Mouse (Mus musculus): Measurements from ENCODE around the gene Rasgef1b. TPM values are rescaled to one million over a fixed set of nuclear protein-coding genes. Genes with fewer than 3 reads are reported as not detected.

Gene Rasgef1b
- polyA plus RNA-seq, 1 experiment, result 13.5 TPM

DNA sequence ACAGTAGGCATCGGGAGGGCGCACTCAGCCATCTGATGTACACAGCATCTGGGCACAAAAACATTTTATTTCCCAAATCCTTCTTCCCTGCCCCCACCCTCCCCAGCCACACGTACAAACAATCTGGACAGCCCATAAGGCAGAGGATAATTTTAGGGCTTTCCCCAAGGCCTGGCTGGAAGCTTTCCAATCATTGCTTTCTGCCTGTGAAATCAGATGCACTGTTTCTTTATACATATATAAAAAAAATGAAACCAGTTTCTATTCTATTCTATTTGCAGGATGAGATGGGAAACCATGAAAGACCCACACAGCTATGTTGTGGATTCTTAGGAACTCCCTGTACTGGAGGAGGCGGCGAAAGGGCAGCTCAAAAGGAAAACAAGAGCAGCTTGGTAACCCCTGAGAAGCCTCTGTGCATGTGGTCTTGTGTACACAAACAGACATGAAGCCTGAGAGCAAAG, 13.6 kb downstream of the Rasgef1b start:
- no peak for DNase-seq
- no peak for TF ChIP-seq CTCF (IDR thresholded peaks at IDR 0.05; ENCODE audit: insufficient read depth, low read length)
- Histone ChIP-seq H3K4me3 (replicated peaks; ENCODE audit: extremely low read depth, low read depth, low read length) (no peak overlapping the region), H3K4me1 (ENCODE audit: control insufficient read depth, insufficient read depth, low read length) (no peaks in the 10 kb centered on the region)
- 62% methylated on average over 5 of the region's 5 CpGs for WGBS

DNA sequence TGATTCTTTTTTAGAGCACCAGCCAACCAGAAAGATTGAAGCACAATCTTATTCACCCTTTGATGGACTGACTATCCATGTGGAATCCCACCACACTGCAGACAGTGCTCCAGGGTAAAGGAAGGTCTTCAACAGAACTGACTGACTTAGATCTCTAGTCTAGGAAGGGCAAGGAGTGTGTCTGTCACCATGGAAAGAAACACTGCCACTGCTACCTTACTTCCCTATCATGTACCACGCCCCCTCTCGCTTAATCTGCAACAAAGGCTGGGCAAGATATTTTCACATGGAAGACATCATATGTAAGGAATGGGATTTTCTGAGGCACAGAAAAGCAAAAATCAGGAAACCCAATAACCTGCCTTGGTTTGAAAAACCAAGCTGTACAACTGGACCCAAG, 16.9 kb downstream of the Rasgef1b start:
- TF ChIP-seq POLR2A (IDR thresholded peaks at IDR 0.05; ENCODE audit: borderline replicate concordance, extremely low read depth, low read depth, low read length) (no peak), CTCF (IDR thresholded peaks at IDR 0.05; ENCODE audit: insufficient read depth, low read length) (no peak)
- Histone ChIP-seq H3K4me3 (replicated peaks; ENCODE audit: extremely low read depth, low read depth, low read length) (no peak overlapping the region), H3K4me1 (ENCODE audit: control insufficient read depth, insufficient read depth, low read length) (no peaks in the 10 kb centered on the region)
- DNase-seq, result no peak
- WGBS, result 94% methylated on average over 2 of the region's 2 CpGs

DNA sequence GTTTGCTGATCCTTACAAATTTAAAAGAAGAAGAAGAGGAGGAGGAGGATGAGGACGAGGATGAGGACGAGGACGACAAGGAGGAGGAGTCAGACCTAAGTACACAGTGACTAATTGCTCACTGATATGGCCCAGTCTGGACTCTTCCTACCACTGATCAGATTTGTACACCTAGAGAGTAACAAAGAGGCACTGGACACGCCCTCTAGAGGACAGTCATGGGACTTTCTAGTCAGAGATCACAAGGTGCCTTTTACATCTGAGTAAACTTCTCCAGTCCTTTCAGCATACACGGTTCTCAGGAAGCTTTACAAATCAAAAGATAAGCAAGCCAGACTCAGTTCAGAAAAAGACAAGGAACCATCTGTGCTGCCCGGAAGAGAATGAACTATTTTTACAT, 20.2 kb downstream of the Rasgef1b start:
- 38% methylated on average over 6 of the region's 6 CpGs for WGBS
- H3K4me3 ChIP-seq (replicated peaks; ENCODE audit: extremely low read depth, low read depth, low read length), result no peak overlapping the region
- TF ChIP-seq CTCF (IDR thresholded peaks at IDR 0.05; ENCODE audit: insufficient read depth, low read length), result peak; percentile 37
- no peak for TF ChIP-seq POLR2A (IDR thresholded peaks at IDR 0.05; ENCODE audit: borderline replicate concordance, extremely low read depth, low read depth, low read length)
- no peak for DNase-seq
- no peaks in the 10 kb centered on the region for H3K4me1 ChIP-seq (ENCODE audit: control insufficient read depth, insufficient read depth, low read length)

DNA sequence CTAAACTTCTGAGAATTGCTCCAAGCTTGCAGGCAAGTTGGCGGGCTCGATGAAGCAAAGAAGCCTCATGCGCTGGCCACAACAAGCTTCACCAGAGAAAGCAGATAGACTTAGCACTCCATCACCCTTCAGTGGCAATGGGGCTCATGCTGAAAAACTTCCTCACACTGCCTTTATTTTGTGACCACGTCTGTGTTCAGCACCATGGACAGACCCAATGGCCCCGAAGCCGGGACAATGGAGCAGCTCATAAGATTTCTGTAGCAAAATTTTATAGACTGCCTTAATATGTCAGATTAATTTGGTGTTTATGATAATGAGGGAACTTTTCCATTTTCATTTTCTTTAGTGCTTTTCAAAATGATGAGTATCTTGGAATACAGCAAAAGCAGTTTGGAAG, 21.6 kb downstream of the Rasgef1b start:
- Histone ChIP-seq H3K4me1 (ENCODE audit: control insufficient read depth, insufficient read depth, low read length) (no peaks in the 10 kb centered on the region), H3K4me3 (replicated peaks; ENCODE audit: extremely low read depth, low read depth, low read length) (no peak overlapping the region)
- TF ChIP-seq CTCF (IDR thresholded peaks at IDR 0.05; ENCODE audit: insufficient read depth, low read length) (no peak), POLR2A (IDR thresholded peaks at IDR 0.05; ENCODE audit: borderline replicate concordance, extremely low read depth, low read depth, low read length) (no peak)
- no peak for DNase-seq
- 36% methylated on average over 6 of the region's 6 CpGs for WGBS

DNA sequence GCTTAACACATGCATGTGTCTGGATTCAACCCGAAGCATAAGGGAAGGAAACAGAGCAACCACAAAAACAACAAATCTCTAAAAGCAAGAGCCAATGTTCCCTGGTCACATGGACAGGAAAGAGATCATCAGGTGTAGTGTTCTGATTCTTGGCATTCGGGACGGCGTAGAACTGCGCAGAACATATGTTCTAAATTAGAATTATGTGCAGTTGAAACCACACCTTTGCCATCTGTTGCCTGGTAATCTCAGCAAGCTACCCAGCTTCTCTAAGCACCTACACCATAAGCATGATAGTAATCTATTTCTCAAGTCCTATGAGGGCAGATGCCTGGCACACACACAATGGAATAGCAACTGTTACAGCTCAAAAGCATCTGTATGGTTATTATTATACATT, 27.1 kb downstream of the Rasgef1b start:
- Histone ChIP-seq H3K4me3 (replicated peaks; ENCODE audit: extremely low read depth, low read depth, low read length) (no peak overlapping the region), H3K4me1 (ENCODE audit: control insufficient read depth, insufficient read depth, low read length) (no peaks in the 10 kb centered on the region)
- TF ChIP-seq CTCF (IDR thresholded peaks at IDR 0.05; ENCODE audit: insufficient read depth, low read length) (no peak), POLR2A (IDR thresholded peaks at IDR 0.05; ENCODE audit: borderline replicate concordance, extremely low read depth, low read depth, low read length) (no peak)
- 85% methylated on average over 5 of the region's 5 CpGs for WGBS
- no peak for DNase-seq

DNA sequence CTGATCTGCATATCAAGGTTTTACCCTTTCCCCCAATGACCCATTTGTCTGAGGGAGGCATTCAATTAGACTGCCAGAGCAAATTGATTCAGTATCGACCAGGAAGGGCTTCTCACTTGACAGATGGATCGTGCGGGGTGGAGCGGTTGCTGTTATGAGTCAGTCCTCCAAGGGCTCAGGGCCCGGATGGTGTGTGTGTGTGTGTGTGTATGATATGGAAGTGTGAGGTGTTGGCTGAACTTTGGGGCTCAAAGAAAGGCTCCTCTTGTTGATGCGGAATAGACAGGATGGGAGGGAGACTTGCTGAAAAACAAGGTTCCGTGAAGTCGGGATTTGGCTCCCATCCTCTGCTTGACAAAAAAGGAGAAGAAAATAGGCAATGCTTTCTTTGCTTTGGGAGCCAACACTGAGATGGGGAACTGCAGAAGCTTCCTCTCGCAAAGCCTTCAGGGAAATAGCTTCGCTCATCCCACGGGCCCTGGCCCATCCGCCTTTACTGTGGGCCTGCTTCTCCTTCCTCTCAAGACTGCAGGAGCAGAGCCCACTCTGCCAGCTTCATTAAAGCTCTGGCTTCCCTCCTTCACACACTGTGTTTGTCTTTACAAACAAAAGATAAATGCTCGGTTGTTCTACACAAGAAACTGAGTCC, 34.0 kb downstream of the Rasgef1b start:
- no peak for DNase-seq
- WGBS, result 82% methylated on average over 13 of the region's 13 CpGs
- Histone ChIP-seq H3K4me3 (replicated peaks; ENCODE audit: extremely low read depth, low read depth, low read length) (no peak overlapping the region), H3K4me1 (ENCODE audit: control insufficient read depth, insufficient read depth, low read length) (no peaks in the 10 kb centered on the region)
- TF ChIP-seq CTCF (IDR thresholded peaks at IDR 0.05; ENCODE audit: insufficient read depth, low read length) (no peak), POLR2A (IDR thresholded peaks at IDR 0.05; ENCODE audit: borderline replicate concordance, extremely low read depth, low read depth, low read length) (no peak)

DNA sequence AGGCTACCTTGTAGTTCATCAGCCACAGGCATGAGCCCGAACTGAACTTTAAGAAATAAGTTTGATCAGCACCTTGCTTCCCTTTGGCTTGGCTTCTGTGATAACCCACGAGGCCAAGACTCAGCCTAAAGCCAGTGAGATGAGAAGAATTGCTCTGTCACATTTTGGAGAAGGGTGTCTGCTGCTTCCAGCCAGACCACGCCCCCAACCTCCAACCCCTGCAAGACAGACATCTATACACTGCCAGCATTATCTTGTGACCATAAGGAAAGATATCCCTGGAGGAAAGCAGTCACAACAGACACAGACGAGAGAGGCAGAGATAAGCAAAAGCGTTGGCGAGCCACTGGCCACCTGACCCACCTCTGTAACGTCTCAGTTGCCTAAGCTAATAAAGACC, 39.0 kb downstream of the Rasgef1b start:
- H3K4me1 ChIP-seq (ENCODE audit: control insufficient read depth, insufficient read depth, low read length), result no peaks in the 10 kb centered on the region
- no peak for DNase-seq
- TF ChIP-seq CTCF (IDR thresholded peaks at IDR 0.05; ENCODE audit: insufficient read depth, low read length), result no peak
- TF ChIP-seq POLR2A (IDR thresholded peaks at IDR 0.05; ENCODE audit: borderline replicate concordance, extremely low read depth, low read depth, low read length), result no peak
- H3K4me3 ChIP-seq (replicated peaks; ENCODE audit: extremely low read depth, low read depth, low read length), result no peak overlapping the region
- 41% methylated on average over 7 of the region's 7 CpGs for WGBS

DNA sequence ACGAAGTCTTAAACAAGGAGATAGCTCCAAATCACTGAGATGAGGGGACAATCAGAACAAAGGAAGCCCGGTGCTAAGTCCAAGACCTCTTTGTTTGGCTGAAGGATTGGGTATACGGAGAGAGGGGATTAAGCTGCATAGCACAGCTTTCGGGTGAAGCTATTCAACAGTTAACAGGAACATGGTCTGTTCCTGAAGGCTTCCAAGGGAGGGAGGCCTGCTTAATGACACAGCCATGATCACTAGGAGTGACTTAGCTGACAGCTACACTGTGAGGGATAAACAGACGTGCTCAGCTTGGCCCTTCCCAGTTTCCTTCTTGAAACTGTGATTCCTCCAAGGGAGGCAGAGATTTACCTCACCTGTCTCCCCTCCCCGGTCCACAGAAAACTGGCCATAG, 41.0 kb downstream of the Rasgef1b start:
- WGBS, result 71% methylated on average over 6 of the region's 6 CpGs
- H3K4me1 ChIP-seq (ENCODE audit: control insufficient read depth, insufficient read depth, low read length), result no peaks in the 10 kb centered on the region
- DNase-seq, result no peak
- H3K4me3 ChIP-seq (replicated peaks; ENCODE audit: extremely low read depth, low read depth, low read length), result no peak overlapping the region
- TF ChIP-seq CTCF (IDR thresholded peaks at IDR 0.05; ENCODE audit: insufficient read depth, low read length) (no peak), POLR2A (IDR thresholded peaks at IDR 0.05; ENCODE audit: borderline replicate concordance, extremely low read depth, low read depth, low read length) (no peak)

DNA sequence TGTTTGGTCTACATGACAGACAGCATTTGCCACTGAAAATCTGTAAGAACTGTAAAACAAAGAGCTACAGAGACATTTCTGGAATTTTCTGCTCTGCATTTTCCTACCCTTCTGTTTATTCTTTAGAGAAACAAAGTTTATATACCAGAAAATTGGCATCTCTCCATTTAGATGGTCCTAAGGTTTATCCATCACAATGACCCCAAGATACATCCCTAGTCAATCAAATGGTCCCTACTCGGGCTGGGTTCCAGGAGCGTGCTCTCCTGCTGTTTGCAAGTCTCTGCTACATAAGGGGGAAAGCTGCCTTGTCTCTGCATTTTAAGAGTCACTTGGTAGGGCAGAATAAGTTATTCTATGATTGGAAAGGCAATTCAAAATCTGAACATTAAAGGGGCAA, 44.8 kb downstream of the Rasgef1b start:
- no peak for DNase-seq
- TF ChIP-seq POLR2A (IDR thresholded peaks at IDR 0.05; ENCODE audit: borderline replicate concordance, extremely low read depth, low read depth, low read length) (no peak), CTCF (IDR thresholded peaks at IDR 0.05; ENCODE audit: insufficient read depth, low read length) (no peak)
- no peak overlapping the region for H3K4me3 ChIP-seq (replicated peaks; ENCODE audit: extremely low read depth, low read depth, low read length)
- WGBS, result 30% methylated on average over 2 of the region's 2 CpGs
- H3K4me1 ChIP-seq (ENCODE audit: control insufficient read depth, insufficient read depth, low read length), result no peaks in the 10 kb centered on the region

DNA sequence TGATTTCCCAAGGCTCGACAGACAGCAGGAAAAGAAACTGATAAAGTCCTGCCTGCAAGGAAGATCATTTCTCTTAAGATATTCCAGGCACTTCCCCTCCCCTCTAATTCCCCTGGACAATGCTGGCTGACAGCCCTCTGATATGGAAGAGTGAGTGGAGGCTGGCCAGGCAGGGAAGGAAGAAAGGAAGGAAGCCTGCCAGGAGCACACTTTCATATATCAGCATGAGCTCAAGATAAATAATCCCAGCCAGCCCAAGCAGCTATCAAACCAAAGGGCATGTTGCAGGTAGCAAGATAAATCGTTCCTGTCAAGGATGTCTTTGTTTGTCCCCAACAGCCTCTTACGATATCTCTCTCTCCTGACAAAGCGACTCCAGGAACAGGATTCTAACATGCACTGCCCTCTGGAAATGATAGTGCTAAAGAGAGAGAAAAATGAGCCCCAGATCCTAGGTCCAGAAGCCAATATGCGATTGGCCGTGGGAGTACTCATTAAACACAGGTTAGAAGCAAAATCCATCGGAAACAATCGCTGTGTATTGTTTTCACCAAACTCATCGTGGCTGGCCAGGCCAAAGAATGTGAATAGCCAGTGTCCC, 58.8 kb downstream of the Rasgef1b start:
- Histone ChIP-seq H3K4me3 (replicated peaks; ENCODE audit: extremely low read depth, low read depth, low read length) (no peak overlapping the region), H3K4me1 (ENCODE audit: control insufficient read depth, insufficient read depth, low read length) (no peaks in the 10 kb centered on the region)
- no peak for DNase-seq
- no peak for TF ChIP-seq POLR2A (IDR thresholded peaks at IDR 0.05; ENCODE audit: borderline replicate concordance, extremely low read depth, low read depth, low read length)
- TF ChIP-seq CTCF (IDR thresholded peaks at IDR 0.05; ENCODE audit: insufficient read depth, low read length), result no peak
- WGBS, result 28% methylated on average over 9 of the region's 9 CpGs
